Mouse (Mus musculus) intestine, embryonic 16.5 days (tissue): ENCODE measurements around the gene Smg7. TPM values are rescaled to one million over a fixed set of nuclear protein-coding genes. Genes with fewer than 3 reads are reported as not detected.
A peak's percentile ranks its signal among the peaks of the same experiment; 100 is the strongest.
"Not testable (repeated sequence)": the region's sequence is repeated elsewhere in the genome, so short reads cannot be mapped to it uniquely, and the experiment has no call there.

Experiments
- ATAC-seq: fragments of 200-750 bp; cut with Nextera tagmentation; 2 replicates; pipeline ENCODE4 v1.8.0; 2017; ENCODE audit warnings: moderate TSS enrichment, moderate library complexity
- H3K27ac ChIP-seq: fragments of 300-500 bp; sonication (generic); 2 replicates; pipeline ENCODE4 v1.5.1; 2014; ENCODE audit warnings: mild to moderate bottlenecking, low read length
- H3K27me3 ChIP-seq: fragments of 300-500 bp; sonication (generic); replicated peaks from 2 replicates; pipeline ENCODE4 v1.6.1; 2014; ENCODE audit warnings: low read length, control low read depth, mixed read lengths; ENCODE audit not compliant: control insufficient read depth, insufficient read depth
- H3K36me3 ChIP-seq: fragments of 300-500 bp; sonication (generic); 2 replicates; pipeline ENCODE4 v1.6.1; 2014; ENCODE audit warnings: low read length, control low read depth; ENCODE audit not compliant: control insufficient read depth, insufficient read depth
- H3K4me1 ChIP-seq: fragments of 300-500 bp; sonication (generic); 2 replicates; pipeline ENCODE4 v1.6.1; 2014; ENCODE audit warnings: low read length, control low read depth, mixed read lengths; ENCODE audit not compliant: control insufficient read depth, insufficient read depth
- H3K4me2 ChIP-seq: fragments of 300-500 bp; sonication (generic); 2 replicates; pipeline ENCODE4 v1.6.1; 2014; ENCODE audit warnings: low read depth, low read length, control low read depth
- H3K4me3 ChIP-seq: fragments of 300-500 bp; sonication (generic); 2 replicates; pipeline ENCODE4 v1.5.1; 2014; ENCODE audit warnings: mild to moderate bottlenecking, low read length
- H3K9ac ChIP-seq: fragments of 300-500 bp; sonication (generic); 2 replicates; pipeline ENCODE4 v1.6.1; 2014; ENCODE audit warnings: low read depth, low read length
- H3K9me3 ChIP-seq: fragments of 300-500 bp; sonication (generic); 2 replicates; pipeline ENCODE4 v1.6.1; 2016; ENCODE audit warnings: low read length, control low read depth; ENCODE audit not compliant: control insufficient read depth
- WGBS: fragments of 180-500 bp; shearing (Covaris S2); extraction: QIAGEN DNeasy Blood & Tissue Kit; methylation state at CpG from one replicate; pipeline ENCODE4 v1.1.7; 2014; 5-methylcytosine and 5-hydroxymethylcytosine counted together
- polyA plus RNA-seq: library from polyadenylated mRNA; unstranded; fragments of >200 nt; fragmentation: Nextera tagmentation; extraction: Ambion mirVana; gene quantifications from 2 replicates; pipeline ENCODE4 v1.2.1, GENCODE M21; 2015

Gene Smg7
- polyA plus RNA-seq, 1 experiment from 2014 or later, result 17.8 TPM

- no peak overlapping the region for H3K9ac ChIP-seq
- WGBS, result 64% methylated on average over 6 of the region's 6 CpGs
- no peak for ATAC-seq
Measured at GRCm38 (mm10) chr1:152913483-152914460, 11.3 kb upstream of the Smg7 start.

GRCm38 (mm10) chr1:152904469-152904868, 2.0 kb upstream of the Smg7 start:
- H3K9ac ChIP-seq, result 0 out of 2 replicates have a peak overlapping the region, but pooled peaks have one; percentile 36
- H3K36me3 ChIP-seq, result no peaks in the 10 kb centered on the region
- no peaks in the 10 kb centered on the region for H3K9me3 ChIP-seq
- ATAC-seq, result peak; percentile 57
- H3K4me1 ChIP-seq, result peaks cover 9% of the 10 kb centered on the region
- peak overlapping the region; percentile 51 for H3K4me2 ChIP-seq
- peak overlapping the region; percentile 45 for H3K4me3 ChIP-seq
- 0% methylated on average over 14 of the region's 14 CpGs for WGBS
- no peaks in the 10 kb centered on the region for H3K27me3 ChIP-seq
- H3K27ac ChIP-seq, result peak overlapping the region; percentile 55; the same call in 1 of the 2 replicates

More at GRCm38 (mm10) chr1:152913483-152914460, 11.3 kb upstream of the Smg7 start:
- Histone ChIP-seq H3K36me3 (no peaks in the 10 kb centered on the region), H3K27me3 (no peaks in the 10 kb centered on the region), H3K4me2 (no peak overlapping the region), H3K9me3 (no peaks in the 10 kb centered on the region), H3K27ac (no peak overlapping the region), H3K4me1 (peaks cover 4% of the 10 kb centered on the region), H3K4me3 (no peak overlapping the region)

- Histone ChIP-seq H3K27me3 (no peaks in the 10 kb centered on the region), H3K27ac (peak overlapping the region; percentile 99), H3K4me3 (peak overlapping the region; percentile 91), H3K9ac (peak overlapping the region; percentile 96), H3K4me1 (peaks cover 9% of the 10 kb centered on the region), H3K9me3 (no peaks in the 10 kb centered on the region), H3K36me3 (no peaks in the 10 kb centered on the region), H3K4me2 (peak overlapping the region; percentile 72)
- ATAC-seq, result peak; percentile 13; the same call in 1 of the 2 replicates
- whole genome bisulfite sequencing, result under 1% methylated on average over 36 of the region's 36 CpGs
Measured at GRCm38 (mm10) chr1:152903591-152904135, 1.2 kb upstream of the Smg7 start.

- peak overlapping the region; percentile 91 for H3K4me3 ChIP-seq
- H3K4me1 ChIP-seq, result peaks cover 9% of the 10 kb centered on the region
- no peaks in the 10 kb centered on the region for H3K36me3 ChIP-seq
- peak; percentile 85 for ATAC-seq
- peak overlapping the region; percentile 72 for H3K4me2 ChIP-seq
- H3K27me3 ChIP-seq, result no peaks in the 10 kb centered on the region
- H3K9ac ChIP-seq, result peak overlapping the region; percentile 96
- H3K9me3 ChIP-seq, result no peaks in the 10 kb centered on the region
- under 1% methylated on average over 62 of the region's 69 CpGs for WGBS
- H3K27ac ChIP-seq, result peak overlapping the region; percentile 99
Measured at GRCm38 (mm10) chr1:152902665-152903516, 445 bp upstream of the Smg7 start.

- under 1% methylated on average over 6 of the region's 6 CpGs for WGBS
- Histone ChIP-seq H3K9me3 (no peaks in the 10 kb centered on the region), H3K4me3 (peak overlapping the region; percentile 91), H3K36me3 (no peaks in the 10 kb centered on the region), H3K9ac (peak overlapping the region; percentile 96), H3K4me2 (peak overlapping the region; percentile 75), H3K27ac (peak overlapping the region; percentile 91), H3K27me3 (no peaks in the 10 kb centered on the region), H3K4me1 (peaks cover 9% of the 10 kb centered on the region)
- no peak for ATAC-seq
Measured at GRCm38 (mm10) chr1:152901419-152901764, 1.1 kb downstream of the Smg7 start.

- not testable (repeated sequence) for ATAC-seq, H3K9ac ChIP-seq, H3K4me1 ChIP-seq, H3K27me3 ChIP-seq, H3K27ac ChIP-seq, H3K4me2 ChIP-seq, H3K36me3 ChIP-seq, H3K9me3 ChIP-seq, H3K4me3 ChIP-seq
- 84% methylated on average over 3 of the region's 5 CpGs for WGBS
Measured at GRCm38 (mm10) chr1:152888086-152888485, 14.4 kb downstream of the Smg7 start.

GRCm38 (mm10) chr1:152871031-152871430, 31.4 kb downstream of the Smg7 start:
- WGBS, result 79% methylated on average over 3 of the region's 3 CpGs
- Histone ChIP-seq H3K4me3 (no peak overlapping the region), H3K4me2 (no peak overlapping the region), H3K27ac (no peak overlapping the region), H3K36me3 (no peaks in the 10 kb centered on the region), H3K9me3 (no peaks in the 10 kb centered on the region), H3K9ac (no peak overlapping the region), H3K4me1 (no peaks in the 10 kb centered on the region), H3K27me3 (no peaks in the 10 kb centered on the region)
- ATAC-seq, result no peak

- Histone ChIP-seq H3K27ac (no peak overlapping the region), H3K27me3 (no peaks in the 10 kb centered on the region), H3K9me3 (no peaks in the 10 kb centered on the region), H3K36me3 (no peaks in the 10 kb centered on the region), H3K4me1 (no peaks in the 10 kb centered on the region), H3K9ac (no peak overlapping the region), H3K4me2 (no peak overlapping the region), H3K4me3 (no peak overlapping the region)
- WGBS, result 81% methylated on average over 6 of the region's 6 CpGs
- ATAC-seq, result no peak
Measured at GRCm38 (mm10) chr1:152869901-152870300, 32.5 kb downstream of the Smg7 start.

- Histone ChIP-seq H3K36me3 (peaks cover 10% of the 10 kb centered on the region), H3K4me1 (no peaks in the 10 kb centered on the region), H3K4me3 (no peak overlapping the region), H3K4me2 (no peak overlapping the region), H3K9me3 (no peaks in the 10 kb centered on the region), H3K27me3 (no peaks in the 10 kb centered on the region), H3K27ac (no peak overlapping the region), H3K9ac (no peak overlapping the region)
- ATAC-seq, result no peak
- 92% methylated on average over 2 of the region's 2 CpGs for WGBS
Measured at GRCm38 (mm10) chr1:152846856-152847255, 55.6 kb downstream of the Smg7 start.
